Mouse (Mus musculus) midbrain, postnatal 0 days (tissue): ENCODE measurements around the gene Erbb4. TPM values are rescaled to one million over a fixed set of nuclear protein-coding genes. Genes with fewer than 3 reads are reported as not detected.

Experiments
- ATAC-seq: fragments of 200-750 bp; cut with Nextera tagmentation; 2 replicates; pipeline ENCODE4 v1.8.0; 2017; ENCODE audit warnings: moderate number of reproducible peaks, mild to moderate bottlenecking, moderate TSS enrichment, moderate library complexity; ENCODE audit not compliant: low FRiP score
- DNase-seq: peaks from one replicate; pipeline ENCODE4 v3.0.0-alpha.2; 2015; ENCODE audit warnings: low spot score
- H3K27ac ChIP-seq: fragments of 300-500 bp; sonication (generic); 2 replicates; pipeline ENCODE4 v1.5.1; 2014; ENCODE audit warnings: low read depth, mild to moderate bottlenecking, low read length, mixed read lengths
- H3K27me3 ChIP-seq: fragments of 300-500 bp; sonication (generic); 2 replicates; pipeline ENCODE4 v1.6.1; 2014; ENCODE audit warnings: low read length, control low read depth, mixed read lengths; ENCODE audit not compliant: insufficient read depth
- H3K36me3 ChIP-seq: fragments of 300-500 bp; sonication (generic); 2 replicates; pipeline ENCODE4 v1.6.1; 2014; ENCODE audit warnings: low read length, control low read depth, mixed read lengths; ENCODE audit not compliant: insufficient read depth
- H3K4me1 ChIP-seq: fragments of 300-500 bp; sonication (generic); 2 replicates; pipeline ENCODE4 v1.6.1; 2014; ENCODE audit warnings: mild to moderate bottlenecking, control low read depth, antibody characterized with exemption, low read length, mixed read lengths; ENCODE audit not compliant: insufficient read depth
- H3K4me2 ChIP-seq: fragments of 300-500 bp; sonication (generic); 2 replicates; pipeline ENCODE4 v1.6.1; 2014; ENCODE audit warnings: low read depth, mild to moderate bottlenecking, low read length, mixed read lengths; ENCODE audit not compliant: poor library complexity, severe bottlenecking
- H3K4me3 ChIP-seq: fragments of 300-500 bp; sonication (generic); 2 replicates; pipeline ENCODE4 v1.5.1; 2014; ENCODE audit warnings: low read depth, mild to moderate bottlenecking, low read length, moderate library complexity
- H3K9ac ChIP-seq: fragments of 300-500 bp; sonication (generic); replicated peaks from 2 replicates; pipeline ENCODE4 v1.6.1; 2014; ENCODE audit warnings: mild to moderate bottlenecking, low read length, moderate library complexity, mixed read lengths; ENCODE audit not compliant: poor library complexity, severe bottlenecking
- H3K9me3 ChIP-seq: fragments of 300-500 bp; sonication (generic); 2 replicates; pipeline ENCODE4 v1.6.1; 2016; ENCODE audit warnings: low read length, control low read depth
- CTCF ChIP-seq: IDR thresholded peaks from 2 replicates; pipeline ENCODE4 v1.5.1; 2016; ENCODE audit warnings: antibody characterized with exemption, mild to moderate bottlenecking
- WGBS: fragments of 180-500 bp; shearing (Covaris S2); extraction: QIAGEN DNeasy Blood & Tissue Kit; methylation state at CpG from one replicate; pipeline ENCODE4 v1.1.7; 2014; 5-methylcytosine and 5-hydroxymethylcytosine counted together
- polyA plus RNA-seq: library from polyadenylated mRNA; unstranded; fragments of >200 nt; fragmentation: Nextera tagmentation; extraction: Ambion mirVana; gene quantifications from 2 replicates; pipeline ENCODE4 v1.2.1, GENCODE M21; 2015
- total RNA-seq: library from RNA; depleted of rRNA; stranded (reverse); fragments of >200 nt; gene quantifications from 2 replicates; pipeline ENCODE4 v1.2.3, GENCODE M21; 2014

Erbb4 gene
- total and polyA plus RNA-seq, 2 experiments from 2014 or later, result 7.8 to 33.5 TPM

- WGBS, result 70% methylated on average over 4 of the region's 4 CpGs
- H3K36me3 ChIP-seq, result no peaks in the 10 kb centered on the region
- DNase-seq, result no peak
Observed at GRCm38 (mm10) chr1:68573851-68574540, 533.9 kb downstream of the Erbb4 start.

DNA sequence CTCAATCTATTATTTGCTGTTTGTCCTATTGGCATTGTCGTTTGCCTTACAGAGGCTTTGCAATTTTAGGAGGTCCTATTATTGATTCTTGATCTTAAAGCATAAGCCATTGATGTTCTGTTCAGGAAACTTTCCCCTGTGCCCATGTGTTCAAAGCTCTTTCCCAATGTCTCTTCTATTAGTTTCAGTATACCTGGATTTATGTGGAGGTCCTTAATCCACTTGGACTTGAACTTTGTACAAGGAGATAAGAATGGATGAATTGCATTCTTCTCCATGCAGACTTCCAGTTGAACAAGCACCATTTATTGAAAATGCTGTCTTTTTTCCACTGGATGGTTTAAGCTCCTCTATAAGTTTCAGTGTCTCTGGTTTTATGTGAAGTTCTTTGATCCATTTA, 536.9 kb downstream of the Erbb4 start:
- DNase-seq (no peak), ATAC-seq (no peak)
- TF ChIP-seq CTCF, result no peak
- no peak overlapping the region for H3K9ac ChIP-seq
- no peaks in the 10 kb centered on the region for H3K36me3 ChIP-seq
- no peak overlapping the region for H3K4me3 ChIP-seq
- H3K4me1 ChIP-seq, result no peaks in the 10 kb centered on the region
- H3K9me3 ChIP-seq, result no peaks in the 10 kb centered on the region
- H3K27me3 ChIP-seq, result no peaks in the 10 kb centered on the region
- 82% methylated on average over 1 of the region's 1 CpGs for WGBS
- H3K27ac ChIP-seq, result no peak overlapping the region
- no peak overlapping the region for H3K4me2 ChIP-seq

More at GRCm38 (mm10) chr1:68573851-68574540, 533.9 kb downstream of the Erbb4 start:
- TF ChIP-seq CTCF, result no peak
- no peak overlapping the region for H3K4me2 ChIP-seq
- no peak overlapping the region for H3K4me3 ChIP-seq
- no peaks in the 10 kb centered on the region for H3K27me3 ChIP-seq
- no peaks in the 10 kb centered on the region for H3K4me1 ChIP-seq
- no peak for ATAC-seq
- no peak overlapping the region for H3K9ac ChIP-seq
- H3K9me3 ChIP-seq, result no peaks in the 10 kb centered on the region
- H3K27ac ChIP-seq, result no peak overlapping the region

DNA sequence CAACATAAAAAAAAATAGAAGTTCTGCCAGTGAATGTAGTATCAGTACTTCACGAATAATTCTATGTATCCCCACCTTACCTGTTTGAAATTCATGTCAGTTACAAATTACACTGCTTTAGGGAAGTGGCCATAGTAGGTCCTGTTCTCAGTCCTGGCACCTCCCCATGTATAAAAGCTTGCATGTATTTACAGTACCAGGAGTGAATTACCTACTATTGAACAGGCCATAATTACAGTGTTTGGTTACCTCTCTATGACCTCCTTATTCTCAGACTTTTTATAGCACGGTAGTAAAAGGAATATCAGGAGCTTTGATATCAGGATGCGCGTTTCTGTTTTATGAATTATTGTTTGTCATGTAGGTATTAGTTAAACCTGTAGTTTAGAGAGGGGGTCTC, 564.9 kb downstream of the Erbb4 start:
- Histone ChIP-seq H3K4me1 (no peaks in the 10 kb centered on the region), H3K27ac (no peak overlapping the region), H3K36me3 (no peaks in the 10 kb centered on the region), H3K27me3 (no peaks in the 10 kb centered on the region), H3K4me3 (no peak overlapping the region), H3K9me3 (no peaks in the 10 kb centered on the region), H3K4me2 (no peak overlapping the region), H3K9ac (no peak overlapping the region)
- WGBS, result 89% methylated on average over 4 of the region's 4 CpGs
- ATAC-seq, result no peak
- no peak for TF ChIP-seq CTCF
- no peak for DNase-seq

DNA sequence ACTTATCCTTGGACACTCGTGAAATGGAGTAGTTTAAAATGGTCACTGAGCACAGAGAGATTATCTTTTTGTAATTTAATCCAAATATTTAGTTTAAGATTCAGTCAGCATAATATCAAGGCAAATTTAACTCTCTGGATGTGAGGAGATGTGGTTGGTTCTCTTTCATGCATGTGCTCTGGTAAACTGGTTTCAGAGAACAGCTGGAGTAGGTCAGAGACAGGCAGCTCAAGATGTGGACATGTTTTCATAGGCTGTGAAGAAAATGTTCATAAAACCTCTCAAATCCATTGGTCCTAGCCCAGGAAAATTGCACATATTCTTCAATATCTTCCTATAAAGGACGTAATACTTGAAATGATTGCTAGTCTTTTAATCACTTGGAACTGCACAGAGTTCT, 590.0 kb downstream of the Erbb4 start:
- H3K9me3 ChIP-seq, result no peaks in the 10 kb centered on the region
- H3K27me3 ChIP-seq, result no peaks in the 10 kb centered on the region
- no peak for DNase-seq
- no peak overlapping the region for H3K4me2 ChIP-seq
- TF ChIP-seq CTCF, result no peak
- no peaks in the 10 kb centered on the region for H3K36me3 ChIP-seq
- no peak overlapping the region for H3K4me3 ChIP-seq
- ATAC-seq, result no peak
- no peak overlapping the region for H3K27ac ChIP-seq
- H3K9ac ChIP-seq, result no peak overlapping the region
- H3K4me1 ChIP-seq, result no peaks in the 10 kb centered on the region
- 81% methylated on average over 2 of the region's 2 CpGs for WGBS

DNA sequence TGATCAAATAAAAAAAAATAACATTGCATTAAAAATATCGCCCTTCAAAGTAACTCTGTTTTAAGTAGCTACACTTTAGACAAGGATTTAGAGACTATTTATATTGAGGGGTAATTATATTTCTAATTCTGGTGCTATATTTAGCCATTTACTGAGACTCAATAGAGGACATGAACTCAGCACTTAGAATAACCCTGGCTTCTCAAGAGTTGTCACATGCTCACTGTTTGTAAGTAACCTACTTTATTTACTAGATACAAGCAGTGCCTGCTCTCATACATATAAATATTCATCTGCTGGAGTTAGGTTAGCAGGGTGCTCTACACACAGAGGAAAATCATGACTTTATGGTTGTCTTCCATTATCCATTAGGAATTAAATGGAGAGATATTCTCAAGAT, 604.0 kb downstream of the Erbb4 start:
- no peak overlapping the region for H3K4me2 ChIP-seq
- no peak overlapping the region for H3K4me3 ChIP-seq
- no peak overlapping the region for H3K9ac ChIP-seq
- ATAC-seq, result no peak
- H3K4me1 ChIP-seq, result no peaks in the 10 kb centered on the region
- WGBS, result 95% methylated on average over 1 of the region's 1 CpGs
- no peak for DNase-seq
- H3K27ac ChIP-seq, result no peak overlapping the region
- H3K9me3 ChIP-seq, result no peaks in the 10 kb centered on the region
- H3K27me3 ChIP-seq, result no peaks in the 10 kb centered on the region
- H3K36me3 ChIP-seq, result no peaks in the 10 kb centered on the region
- TF ChIP-seq CTCF, result no peak

- TF ChIP-seq CTCF, result no peak
- Histone ChIP-seq H3K9ac (no peak overlapping the region), H3K27me3 (no peaks in the 10 kb centered on the region), H3K9me3 (no peaks in the 10 kb centered on the region), H3K36me3 (no peaks in the 10 kb centered on the region), H3K4me2 (no peak overlapping the region), H3K4me3 (no peak overlapping the region), H3K27ac (no peak overlapping the region), H3K4me1 (no peaks in the 10 kb centered on the region)
- DNase-seq (no peak), ATAC-seq (no peak)
- WGBS, result 53% methylated on average over 4 of the region's 4 CpGs
Observed at GRCm38 (mm10) chr1:68501561-68501960, 606.3 kb downstream of the Erbb4 start.
